Mouse (Mus musculus): Measurements from ENCODE around the gene Col12a1.

GRCm38 (mm10) chr9:79765329-79765728, 46.7 kb upstream of the Col12a1 start:
- TF ChIP-seq POLR2A (IDR thresholded peaks at IDR 0.05; ENCODE audit: insufficient read length, low read depth) = no peak
- no peak for TF ChIP-seq REST (IDR thresholded peaks at IDR 0.05; ENCODE audit: insufficient read depth, insufficient read length)
- no peak for TF ChIP-seq SRF (IDR thresholded peaks at IDR 0.05; ENCODE audit: control insufficient read depth, insufficient read length, low read depth)
- TF ChIP-seq POLR2AphosphoS2 (IDR thresholded peaks at IDR 0.05; ENCODE audit: insufficient read length, low read depth) = no peak
- no peak for TF ChIP-seq TCF12 (IDR thresholded peaks at IDR 0.05; ENCODE audit: insufficient read depth, poor library complexity, severe bottlenecking)
- no peak for TF ChIP-seq USF1 (IDR thresholded peaks at IDR 0.05; ENCODE audit: low read depth)
